Mouse (Mus musculus) C2C12 (cell line): ENCODE measurements around the gene Klhl41.

Experiments used
- CTCF ChIP-seq: IDR thresholded peaks from one replicate; pipeline ENCODE4 v1.5.1; 2011; ENCODE audit not compliant: control insufficient read depth, insufficient read depth, insufficient read length
- MAX ChIP-seq: IDR thresholded peaks from one replicate; pipeline ENCODE4 v1.6.1; 2011; ENCODE audit warnings: mild to moderate bottlenecking, control low read depth
- MYOG ChIP-seq: IDR thresholded peaks from one replicate; pipeline ENCODE4 v1.6.1; 2011; ENCODE audit not compliant: control insufficient read depth, insufficient read length; ENCODE audit errors: extremely low read depth
- USF1 ChIP-seq: IDR thresholded peaks from one replicate; pipeline ENCODE4 v1.6.1; 2011; ENCODE audit warnings: low read depth, mild to moderate bottlenecking, control low read depth, moderate library complexity

- TF ChIP-seq CTCF (no peak), USF1 (no peak), MAX (no peak), MYOG (no peak)
These were observed 39.1 kb upstream of the Klhl41 start for GRCm38 (mm10) chr2:69630792-69631191.
